Mouse (Mus musculus): Measurements from ENCODE around the gene Gstp1. TPM values are rescaled to one million over a fixed set of nuclear protein-coding genes. Genes with fewer than 3 reads are reported as not detected.

The Gstp1 gene
- total and polyA plus RNA-seq, 3 experiments, result 356 to 490 (median 371) TPM

DNA sequence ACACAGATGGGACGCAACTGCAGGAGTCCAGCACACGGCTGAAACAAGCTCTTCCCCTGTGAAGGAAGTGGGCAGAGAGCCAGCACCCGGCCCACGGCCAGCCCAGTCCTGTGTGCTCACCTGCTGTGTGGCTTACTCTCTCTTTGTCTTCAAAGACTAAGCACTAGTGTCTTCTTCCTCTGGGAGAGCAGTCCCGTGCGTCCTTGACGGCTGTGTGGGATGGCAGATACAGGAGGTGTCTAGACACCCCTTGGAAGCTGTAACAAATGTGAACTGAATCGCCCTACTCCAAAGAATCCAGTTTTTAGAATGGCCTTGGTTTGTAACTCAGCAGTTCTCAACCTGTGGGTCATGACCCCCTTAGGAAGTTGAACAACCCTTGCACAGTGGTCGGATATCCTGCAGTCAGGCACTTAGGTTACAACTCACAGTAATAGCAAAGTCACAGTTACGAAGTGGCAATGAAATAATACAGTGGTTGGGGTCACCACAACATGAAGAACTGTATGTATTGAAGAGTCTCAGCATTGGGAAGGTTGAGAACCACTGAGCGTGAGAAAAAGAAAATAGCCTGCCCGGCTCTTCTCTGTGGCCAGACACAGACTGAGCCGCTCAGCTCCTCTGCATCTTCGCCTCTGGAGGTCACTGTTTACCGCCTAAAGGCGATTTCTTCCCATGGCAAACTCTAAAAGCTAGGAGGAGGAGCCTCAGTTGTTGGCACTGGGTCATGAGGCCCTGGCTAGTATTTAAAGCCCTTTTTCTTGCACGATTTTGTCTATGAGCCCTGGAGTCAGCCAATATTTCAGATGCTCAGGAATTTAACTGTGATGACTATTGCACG lies 18.8 kb downstream of the Gstp1 start:
- H3K4me1 ChIP-seq (ENCODE audit: control insufficient read depth, insufficient read depth, low read length), result no peaks in the 10 kb centered on the region
- WGBS, result 15% methylated on average over 18 of the region's 18 CpGs
- H3K9ac ChIP-seq (ENCODE audit: low read depth, low read length), result no peak overlapping the region
- TF ChIP-seq CTCF (IDR thresholded peaks at IDR 0.05), result peak; percentile 96
- TF ChIP-seq POLR2A (IDR thresholded peaks at IDR 0.05; ENCODE audit: insufficient read depth, low read depth, low read length), result 0 out of 2 replicates have a peak, but pooled peaks have one; percentile 14
- peak; percentile 84; the same call in 1 of the 2 replicates for TF ChIP-seq EP300 (IDR thresholded peaks at IDR 0.05; ENCODE audit: insufficient read depth, low read depth, low read length)
- no peaks in the 10 kb centered on the region for H3K79me2 ChIP-seq (replicated peaks; ENCODE audit: control insufficient read depth, insufficient read depth, low read length)
- no peaks in the 10 kb centered on the region for H3K36me3 ChIP-seq (ENCODE audit: control insufficient read depth, insufficient read depth, low read length)
- peak; percentile 80 to 87 for DNase-seq
- H3K27me3 ChIP-seq (ENCODE audit: control insufficient read depth, insufficient read depth, low read length), result no peaks in the 10 kb centered on the region
- H3K4me3 ChIP-seq, result no peak overlapping the region
- intact Hi-C loops (cut with DNase I), result loop anchor here (1.0 to 5.0 kb wide), 4 partner anchors 29 to 288 kb away; partner anchors contain the start of genes Cdk2ap2, Grk2 and Pitpnm1
- H3K27ac ChIP-seq, result no peak overlapping the region; the same call in 1 of the 2 replicates

- no peaks in the 10 kb centered on the region for H3K27me3 ChIP-seq (ENCODE audit: control insufficient read depth, insufficient read depth, low read length)
- no peaks in the 10 kb centered on the region; the same call in 1 of the 2 replicates for H3K4me1 ChIP-seq (ENCODE audit: control insufficient read depth, insufficient read depth, low read length)
- no peak overlapping the region for H3K4me3 ChIP-seq
- H3K79me2 ChIP-seq (replicated peaks; ENCODE audit: control insufficient read depth, insufficient read depth, low read length), result no peaks in the 10 kb centered on the region
- H3K36me3 ChIP-seq (ENCODE audit: control insufficient read depth, insufficient read depth, low read length), result no peaks in the 10 kb centered on the region
- TF ChIP-seq CTCF (IDR thresholded peaks at IDR 0.05) (no peak), EP300 (IDR thresholded peaks at IDR 0.05; ENCODE audit: insufficient read depth, low read depth, low read length) (no peak), POLR2A (IDR thresholded peaks at IDR 0.05; ENCODE audit: insufficient read depth, low read depth, low read length) (no peak)
- no peak for DNase-seq
- no peak overlapping the region for H3K27ac ChIP-seq
- WGBS, result 76% methylated on average over 10 of the region's 10 CpGs
- intact Hi-C loops (cut with DNase I), result loop anchor here (5.0 kb wide), 3 partner anchors 79 to 289 kb away; partner anchors contain the start of genes Cdk2ap2, Grk2 and Pitpnm1
- no peak overlapping the region for H3K9ac ChIP-seq (ENCODE audit: low read depth, low read length)
Observed at GRCm38 (mm10) chr19:4017921-4018587, 19.7 kb downstream of the Gstp1 start.

- WGBS, result 73% methylated on average over 5 of the region's 5 CpGs
- H3K36me3 ChIP-seq (ENCODE audit: control insufficient read depth, insufficient read depth, low read length), result no peaks in the 10 kb centered on the region
- no peak overlapping the region for H3K4me3 ChIP-seq
- no peaks in the 10 kb centered on the region for H3K27me3 ChIP-seq (ENCODE audit: control insufficient read depth, insufficient read depth, low read length)
- no peak for TF ChIP-seq POLR2A (IDR thresholded peaks at IDR 0.05; ENCODE audit: insufficient read depth, low read depth, low read length)
- no peaks in the 10 kb centered on the region for H3K79me2 ChIP-seq (replicated peaks; ENCODE audit: control insufficient read depth, insufficient read depth, low read length)
- no peak for DNase-seq
- intact Hi-C loops (cut with DNase I), result loop anchor here (5.0 kb wide), 3 partner anchors 82 to 292 kb away; partner anchors contain the start of genes Cdk2ap2, Grk2 and Pitpnm1
- H3K27ac ChIP-seq, result no peak overlapping the region
- H3K9ac ChIP-seq (ENCODE audit: low read depth, low read length), result no peak overlapping the region
- peaks cover 5% of the 10 kb centered on the region for H3K4me1 ChIP-seq (ENCODE audit: control insufficient read depth, insufficient read depth, low read length)
Observed at GRCm38 (mm10) chr19:4015635-4016034, 22.1 kb downstream of the Gstp1 start.

DNA sequence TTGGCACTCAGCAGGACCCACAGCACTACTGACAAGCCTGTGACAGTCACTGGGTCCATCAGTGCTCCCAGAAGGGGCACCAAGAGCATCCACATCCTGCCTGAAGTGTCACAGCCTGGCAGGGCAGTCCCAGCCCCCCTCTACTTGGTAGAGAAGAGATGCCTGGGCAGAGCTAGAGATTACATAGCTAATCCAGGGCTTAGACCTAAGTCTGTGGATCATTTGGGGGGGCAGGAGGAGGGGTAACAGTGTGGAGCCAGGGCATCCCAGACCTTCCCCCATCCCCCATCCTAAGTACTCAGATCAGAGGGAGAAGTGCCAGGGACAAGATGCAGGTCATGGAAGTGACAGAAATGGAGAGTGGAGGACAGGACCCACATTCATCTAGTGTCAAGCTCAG lies 23.0 kb downstream of the Gstp1 start:
- Histone ChIP-seq H3K4me1 (ENCODE audit: control insufficient read depth, insufficient read depth, low read length) (peaks cover 5% of the 10 kb centered on the region), H3K27me3 (ENCODE audit: control insufficient read depth, insufficient read depth, low read length) (no peaks in the 10 kb centered on the region), H3K4me3 (no peak overlapping the region), H3K79me2 (replicated peaks; ENCODE audit: control insufficient read depth, insufficient read depth, low read length) (no peaks in the 10 kb centered on the region), H3K9ac (ENCODE audit: low read depth, low read length) (no peak overlapping the region), H3K36me3 (ENCODE audit: control insufficient read depth, insufficient read depth, low read length) (no peaks in the 10 kb centered on the region), H3K27ac (no peak overlapping the region)
- DNase-seq, result no peak
- intact Hi-C loops (cut with DNase I), result loop anchor here (5.0 kb wide), 3 partner anchors 82 to 292 kb away; partner anchors contain the start of genes Cdk2ap2, Grk2 and Pitpnm1
- no peak for TF ChIP-seq CTCF (IDR thresholded peaks at IDR 0.05)
- TF ChIP-seq POLR2A (IDR thresholded peaks at IDR 0.05; ENCODE audit: insufficient read depth, low read depth, low read length), result no peak
- TF ChIP-seq EP300 (IDR thresholded peaks at IDR 0.05; ENCODE audit: insufficient read depth, low read depth, low read length), result no peak

- intact Hi-C loops (cut with DNase I), result loop anchor here (1.0 kb wide), 1 partner anchor 66 kb away; no protein-coding TSS in a partner anchor
- peak overlapping the region; percentile 35 for H3K4me3 ChIP-seq
- 17% methylated on average over 9 of the region's 9 CpGs for WGBS
- H3K27ac ChIP-seq, result peak overlapping the region; percentile 57; the same call in 1 of the 2 replicates
- H3K36me3 ChIP-seq (ENCODE audit: control insufficient read depth, insufficient read depth, low read length), result no peaks in the 10 kb centered on the region
- peaks cover 5% of the 10 kb centered on the region for H3K4me1 ChIP-seq (ENCODE audit: control insufficient read depth, insufficient read depth, low read length)
- no peaks in the 10 kb centered on the region for H3K79me2 ChIP-seq (replicated peaks; ENCODE audit: control insufficient read depth, insufficient read depth, low read length)
- no peak for DNase-seq
- no peaks in the 10 kb centered on the region for H3K27me3 ChIP-seq (ENCODE audit: control insufficient read depth, insufficient read depth, low read length)
- peak overlapping the region; percentile 62 for H3K9ac ChIP-seq (ENCODE audit: low read depth, low read length)
- TF ChIP-seq EP300 (IDR thresholded peaks at IDR 0.05; ENCODE audit: insufficient read depth, low read depth, low read length) (no peak), CTCF (IDR thresholded peaks at IDR 0.05) (peak; percentile 1; the same call in 1 of the 2 replicates)
Observed at GRCm38 (mm10) chr19:4013066-4013465, 24.7 kb downstream of the Gstp1 start.
